Mouse (Mus musculus): ENCODE measurements around the gene Xab2. TPM values are rescaled to one million over a fixed set of nuclear protein-coding genes. Genes with fewer than 3 reads are reported as not detected.
A peak's percentile ranks its signal among the peaks of the same experiment; 100 is the strongest.

The Xab2 gene
- total and polyA plus RNA-seq, 3 experiments = 38.8 to 48.9 (median 47.1) TPM

DNA sequence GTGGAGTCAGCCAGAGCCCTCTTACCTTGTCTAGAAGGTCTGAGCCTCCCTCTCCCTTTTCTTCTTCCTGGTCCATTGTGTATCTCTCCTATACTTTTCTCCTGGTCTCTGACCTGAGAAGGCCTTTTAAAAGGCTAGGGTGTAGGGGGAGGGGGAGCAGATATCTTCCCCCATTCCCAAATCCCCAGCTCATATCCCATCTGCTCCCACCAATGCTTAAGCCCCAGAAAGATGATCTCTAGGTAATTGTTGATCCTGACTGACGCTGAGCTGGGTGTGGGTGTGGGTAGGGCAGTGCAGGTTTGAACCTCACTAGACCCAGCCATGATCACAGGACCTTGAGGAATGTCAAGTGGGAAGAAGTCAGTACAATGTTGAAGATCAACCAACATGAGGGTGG is 4.3 kb upstream of the Xab2 start, which contains the start of gene Pcp2:
Pcp2 (minus strand) TSS at position 101 of the 400 bp plus-strand sequence.
- peaks cover 19% of the 10 kb centered on the region for H3K4me1 ChIP-seq (ENCODE audit: insufficient read depth, low read depth, low read length)
- peaks cover 37% of the 10 kb centered on the region for H3K36me3 ChIP-seq (replicated peaks)
- H3K9me3 ChIP-seq (replicated peaks) = no peaks in the 10 kb centered on the region
- DNase-seq (ENCODE audit: low spot score) (no peak), ATAC-seq (ENCODE audit: extremely low read depth, insufficient number of reproducible peaks, low FRiP score, poor library complexity, severe bottlenecking) (no peak)
- no peak for TF ChIP-seq CTCF (IDR thresholded peaks at IDR 0.05; ENCODE audit: low read depth, low read length)
- no peak for TF ChIP-seq GATA1 (IDR thresholded peaks at IDR 0.05; ENCODE audit: borderline replicate concordance, low read length)
- TF ChIP-seq GATA2 (IDR thresholded peaks at IDR 0.05; ENCODE audit: borderline replicate concordance, low read depth, low read length) = no peak
- TF ChIP-seq POLR2AphosphoS5 (IDR thresholded peaks at IDR 0.05; ENCODE audit: insufficient replicate concordance, low read depth, low read length) = no peak
- no peak for TF ChIP-seq TAL1 (conservative IDR thresholded peaks at IDR 0.05; ENCODE audit: low read depth, low read length)
- H3K4me3 ChIP-seq (ENCODE audit: low read depth, low read length) = no peak within 1 kb of the TSS
- no peaks in the 10 kb centered on the region for H3K27me3 ChIP-seq (ENCODE audit: insufficient read depth, low read length)

DNA sequence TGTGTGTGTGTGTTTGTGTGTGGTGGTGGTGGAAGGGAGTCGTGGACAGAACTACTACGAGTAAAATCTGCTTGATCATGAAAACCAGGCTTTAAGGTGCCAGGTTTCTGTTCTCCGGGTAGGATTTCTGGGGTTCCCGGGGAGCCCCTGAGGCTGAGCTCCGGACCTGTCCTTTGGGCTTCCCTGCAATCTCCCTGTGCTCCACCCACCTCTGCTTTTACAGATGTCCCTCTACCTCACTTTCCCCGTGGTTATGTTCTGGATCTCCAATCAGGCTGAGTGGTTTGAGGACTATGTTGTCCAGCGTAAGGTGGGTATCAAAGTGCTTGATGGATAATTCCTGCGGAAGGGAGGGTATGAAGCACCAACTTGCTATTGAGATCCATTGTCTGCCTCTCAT is 1.0 kb upstream of the Xab2 start:
- Histone ChIP-seq H3K9me3 (replicated peaks) (no peaks in the 10 kb centered on the region), H3K4me3 (ENCODE audit: low read depth, low read length) (peak overlapping the region; percentile 80), H3K36me3 (replicated peaks) (peaks cover 64% of the 10 kb centered on the region), H3K4me1 (ENCODE audit: insufficient read depth, low read depth, low read length) (peaks cover 39% of the 10 kb centered on the region), H3K27me3 (ENCODE audit: insufficient read depth, low read length) (no peaks in the 10 kb centered on the region)
- DNase-seq (ENCODE audit: low spot score) (no peak), ATAC-seq (ENCODE audit: extremely low read depth, insufficient number of reproducible peaks, low FRiP score, poor library complexity, severe bottlenecking) (no peak)
- TF ChIP-seq POLR2AphosphoS5 (IDR thresholded peaks at IDR 0.05; ENCODE audit: insufficient replicate concordance, low read depth, low read length) (no peak), CTCF (IDR thresholded peaks at IDR 0.05; ENCODE audit: low read depth, low read length) (no peak), GATA1 (IDR thresholded peaks at IDR 0.05; ENCODE audit: borderline replicate concordance, low read length) (no peak), TAL1 (conservative IDR thresholded peaks at IDR 0.05; ENCODE audit: low read depth, low read length) (no peak), GATA2 (IDR thresholded peaks at IDR 0.05; ENCODE audit: borderline replicate concordance, low read depth, low read length) (no peak)

DNA sequence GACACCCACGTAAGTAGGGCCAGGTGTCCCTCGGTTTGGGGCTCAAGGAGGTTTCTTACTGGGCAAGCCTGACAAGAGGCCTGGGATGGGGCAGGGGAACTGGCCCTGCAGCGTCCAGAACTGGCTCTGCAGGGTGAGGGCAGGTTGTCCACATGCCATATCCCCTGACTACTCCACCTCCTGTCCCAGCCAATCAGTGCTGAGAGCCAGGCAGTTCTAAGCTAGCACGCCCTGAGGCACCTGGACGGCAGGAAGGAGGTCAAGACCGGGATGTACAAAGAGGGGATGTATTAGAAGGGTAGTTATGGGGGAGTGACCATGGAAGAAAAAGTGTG is 11.3 kb downstream of the Xab2 start:
- H3K4me1 ChIP-seq (ENCODE audit: insufficient read depth, low read depth, low read length) = peaks cover 30% of the 10 kb centered on the region
- TF ChIP-seq CTCF (IDR thresholded peaks at IDR 0.05; ENCODE audit: low read depth, low read length) = no peak
- TF ChIP-seq TAL1 (conservative IDR thresholded peaks at IDR 0.05; ENCODE audit: low read depth, low read length) = no peak
- TF ChIP-seq GATA1 (IDR thresholded peaks at IDR 0.05; ENCODE audit: borderline replicate concordance, low read length) = no peak
- TF ChIP-seq GATA2 (IDR thresholded peaks at IDR 0.05; ENCODE audit: borderline replicate concordance, low read depth, low read length) = no peak
- no peak for TF ChIP-seq POLR2AphosphoS5 (IDR thresholded peaks at IDR 0.05; ENCODE audit: insufficient replicate concordance, low read depth, low read length)
- no peaks in the 10 kb centered on the region for H3K9me3 ChIP-seq (replicated peaks)
- H3K27me3 ChIP-seq (ENCODE audit: insufficient read depth, low read length) = no peaks in the 10 kb centered on the region
- no peak for ATAC-seq (ENCODE audit: extremely low read depth, insufficient number of reproducible peaks, low FRiP score, poor library complexity, severe bottlenecking)
- no peak overlapping the region for H3K4me3 ChIP-seq (ENCODE audit: low read depth, low read length)
- DNase-seq (ENCODE audit: low spot score) = no peak
- peaks cover 78% of the 10 kb centered on the region for H3K36me3 ChIP-seq (replicated peaks)

DNA sequence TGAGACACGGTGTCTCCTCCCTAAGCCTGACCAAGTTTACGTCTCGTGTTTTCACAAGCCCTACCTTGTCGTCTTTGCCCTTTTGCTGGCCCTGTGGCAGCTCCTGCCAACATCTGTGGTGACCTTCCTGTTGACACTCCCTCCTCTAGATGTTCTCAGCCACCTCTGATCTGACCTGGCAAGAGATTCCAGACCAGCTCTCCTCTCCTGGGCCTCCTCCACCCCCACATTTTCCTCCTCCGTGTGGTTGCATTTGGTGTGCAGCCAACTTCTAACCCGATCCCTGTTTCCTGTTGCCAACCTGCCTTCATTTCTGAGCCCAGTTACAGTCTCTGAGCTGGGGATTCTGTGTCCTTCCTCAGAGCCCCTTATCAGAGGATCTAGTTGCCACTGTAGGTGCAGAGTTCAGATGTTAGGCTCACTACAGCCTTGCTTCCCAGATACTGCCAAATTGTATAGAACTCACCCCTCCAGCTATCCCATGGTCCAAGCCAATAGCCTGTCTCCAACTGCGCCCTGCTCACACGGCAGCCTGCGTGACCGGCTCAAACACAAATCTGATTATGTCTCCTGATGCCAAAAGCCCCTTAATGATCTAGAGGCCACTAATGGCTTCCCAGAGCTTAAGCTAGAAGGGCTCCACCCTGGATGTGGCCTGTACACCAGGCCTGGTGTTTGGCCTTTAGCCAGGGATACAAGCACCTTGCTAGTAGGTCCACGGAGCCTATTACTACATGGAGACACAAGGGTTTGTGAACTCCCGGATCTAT is 11.9 kb downstream of the Xab2 start:
- peaks cover 73% of the 10 kb centered on the region for H3K36me3 ChIP-seq (replicated peaks)
- peaks cover 30% of the 10 kb centered on the region for H3K4me1 ChIP-seq (ENCODE audit: insufficient read depth, low read depth, low read length)
- ATAC-seq (ENCODE audit: extremely low read depth, insufficient number of reproducible peaks, low FRiP score, poor library complexity, severe bottlenecking) (no peak), DNase-seq (ENCODE audit: low spot score) (no peak)
- H3K4me3 ChIP-seq (ENCODE audit: low read depth, low read length) = no peak overlapping the region
- peaks cover 5% of the 10 kb centered on the region for H3K27me3 ChIP-seq (ENCODE audit: insufficient read depth, low read length)
- H3K9me3 ChIP-seq (replicated peaks) = no peaks in the 10 kb centered on the region
- TF ChIP-seq GATA2 (IDR thresholded peaks at IDR 0.05; ENCODE audit: borderline replicate concordance, low read depth, low read length) (no peak), POLR2AphosphoS5 (IDR thresholded peaks at IDR 0.05; ENCODE audit: insufficient replicate concordance, low read depth, low read length) (no peak)

DNA sequence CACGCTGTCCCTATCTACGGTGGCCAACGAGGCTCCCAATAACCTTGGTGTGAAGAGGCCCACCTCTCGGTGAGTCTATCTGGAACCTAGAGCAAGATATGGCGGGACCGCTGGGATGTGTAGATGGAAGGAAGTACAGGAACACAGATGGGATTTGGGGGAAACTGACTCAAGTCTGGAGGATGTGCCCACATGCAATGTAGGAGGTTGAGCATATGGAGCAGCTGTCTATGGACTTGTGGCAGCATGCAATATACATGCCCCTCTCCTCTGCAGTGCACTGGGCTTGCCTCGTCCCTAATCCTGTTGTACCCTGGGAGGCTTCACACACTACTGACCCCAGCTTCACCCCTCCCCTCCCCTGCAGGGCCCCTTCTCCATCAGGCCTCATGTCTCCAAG is 13.3 kb downstream of the Xab2 start:
- TF ChIP-seq TAL1 (conservative IDR thresholded peaks at IDR 0.05; ENCODE audit: low read depth, low read length) = no peak
- no peak for TF ChIP-seq GATA2 (IDR thresholded peaks at IDR 0.05; ENCODE audit: borderline replicate concordance, low read depth, low read length)
- no peak for TF ChIP-seq POLR2AphosphoS5 (IDR thresholded peaks at IDR 0.05; ENCODE audit: insufficient replicate concordance, low read depth, low read length)
- TF ChIP-seq GATA1 (IDR thresholded peaks at IDR 0.05; ENCODE audit: borderline replicate concordance, low read length) = no peak
- no peak for TF ChIP-seq CTCF (IDR thresholded peaks at IDR 0.05; ENCODE audit: low read depth, low read length)
- H3K27me3 ChIP-seq (ENCODE audit: insufficient read depth, low read length) = peaks cover 17% of the 10 kb centered on the region
- H3K9me3 ChIP-seq (replicated peaks) = no peaks in the 10 kb centered on the region
- peaks cover 29% of the 10 kb centered on the region for H3K4me1 ChIP-seq (ENCODE audit: insufficient read depth, low read depth, low read length)
- H3K4me3 ChIP-seq (ENCODE audit: low read depth, low read length) = no peak overlapping the region
- no peak for DNase-seq (ENCODE audit: low spot score)
- ATAC-seq (ENCODE audit: extremely low read depth, insufficient number of reproducible peaks, low FRiP score, poor library complexity, severe bottlenecking) = no peak
- H3K36me3 ChIP-seq (replicated peaks) = peaks cover 59% of the 10 kb centered on the region

DNA sequence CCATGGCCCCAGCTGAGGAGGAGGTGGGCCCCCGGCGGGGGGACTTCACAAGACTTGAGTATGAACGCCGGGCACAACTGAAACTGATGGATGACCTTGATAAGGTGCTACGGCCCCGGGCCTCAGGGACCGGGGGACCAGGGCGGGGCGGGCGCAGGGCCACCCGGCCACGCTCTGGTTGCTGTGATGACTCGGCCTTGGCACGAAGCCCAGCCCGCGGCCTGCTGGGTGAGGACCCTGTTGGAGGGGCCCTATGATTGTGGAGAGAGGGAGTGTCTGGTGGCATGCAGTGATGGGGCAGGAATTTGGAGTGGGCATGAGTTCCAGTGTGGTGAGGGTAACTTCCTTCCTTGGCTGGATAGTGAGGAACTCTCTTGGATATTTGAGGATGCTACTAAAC is 14.5 kb downstream of the Xab2 start:
- ATAC-seq (ENCODE audit: extremely low read depth, insufficient number of reproducible peaks, low FRiP score, poor library complexity, severe bottlenecking) (0 out of 2 replicates have a peak, but pooled peaks have one; percentile 24), DNase-seq (ENCODE audit: low spot score) (peak; percentile 60)
- Histone ChIP-seq H3K4me3 (ENCODE audit: low read depth, low read length) (peak overlapping the region; percentile 11; the same call in 1 of the 2 replicates), H3K36me3 (replicated peaks) (peaks cover 46% of the 10 kb centered on the region), H3K9me3 (replicated peaks) (no peaks in the 10 kb centered on the region), H3K4me1 (ENCODE audit: insufficient read depth, low read depth, low read length) (peaks cover 27% of the 10 kb centered on the region), H3K27me3 (ENCODE audit: insufficient read depth, low read length) (peaks cover 23% of the 10 kb centered on the region)
- TF ChIP-seq GATA2 (IDR thresholded peaks at IDR 0.05; ENCODE audit: borderline replicate concordance, low read depth, low read length) = no peak
- TF ChIP-seq GATA1 (IDR thresholded peaks at IDR 0.05; ENCODE audit: borderline replicate concordance, low read length) = no peak
- no peak for TF ChIP-seq POLR2AphosphoS5 (IDR thresholded peaks at IDR 0.05; ENCODE audit: insufficient replicate concordance, low read depth, low read length)
- TF ChIP-seq TAL1 (conservative IDR thresholded peaks at IDR 0.05; ENCODE audit: low read depth, low read length) = no peak
- TF ChIP-seq CTCF (IDR thresholded peaks at IDR 0.05; ENCODE audit: low read depth, low read length) = no peak

Measured in G1E (cell line).